Mouse (Mus musculus): ENCODE results near the gene Dnaja3.

Dnaja3 gene

GRCm38 (mm10) chr16:4639831-4640237, at the start of gene Dnaja3, which contains the start of gene Vasn:
Gene Dnaja3 (plus strand): TSS chr16:4639989.
Gene Vasn (plus strand): TSS chr16:4639941.
- peak; percentile 86 for DNase-seq

GRCm38 (mm10) chr16:4590236-4590635, 49.6 kb upstream of the Dnaja3 start:
- DNase-seq: no peak

DNA sequence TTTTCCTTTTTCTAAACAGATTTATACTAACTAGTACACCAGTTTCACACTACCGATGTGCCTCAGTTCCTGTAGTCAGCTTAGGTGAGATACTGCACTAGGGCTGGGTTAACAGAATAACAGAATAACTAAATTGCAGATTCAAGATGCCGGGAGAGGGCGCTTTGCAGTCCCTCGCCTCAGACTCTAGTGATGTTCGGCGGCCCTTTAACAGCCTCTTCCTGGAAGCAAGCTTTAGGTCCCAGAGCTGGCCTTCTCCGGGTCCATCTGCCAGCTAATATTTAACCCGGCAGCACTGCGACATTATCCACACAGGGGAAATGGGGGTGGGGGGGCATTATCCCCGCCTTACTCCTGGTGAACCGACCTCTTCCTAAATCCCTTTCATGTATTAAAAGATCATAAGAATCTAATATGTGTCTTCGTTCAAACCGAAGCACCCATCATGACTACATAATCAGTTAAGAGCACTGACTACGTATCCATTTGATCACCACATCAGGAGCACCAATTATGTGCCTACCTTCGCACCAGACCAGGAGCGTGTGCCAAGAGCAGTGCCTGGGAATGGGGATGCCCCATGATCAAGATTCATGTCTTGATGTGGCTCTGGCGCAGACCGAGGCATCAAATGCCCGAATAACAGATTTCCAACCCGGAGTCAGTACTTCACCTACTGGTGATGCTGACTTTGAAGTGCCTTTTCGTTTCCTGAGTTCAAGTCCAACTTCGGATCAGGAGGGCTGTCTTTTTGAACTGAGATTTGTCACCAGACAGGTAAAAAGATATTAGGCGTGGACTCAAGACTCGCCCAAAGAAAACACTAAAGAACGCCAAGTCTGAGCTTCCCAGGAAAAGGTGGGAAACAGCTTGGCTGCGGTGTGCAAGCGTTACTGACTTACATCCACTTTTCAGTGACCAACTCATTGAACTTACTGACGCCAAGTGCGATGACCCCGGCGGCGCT, 46.6 kb upstream of the Dnaja3 start:
- peak; percentile 63 for DNase-seq

GRCm38 (mm10) chr16:4593971-4594813, 45.6 kb upstream of the Dnaja3 start, which contains the start of gene Glis2:
Gene Glis2 (plus strand): TSS chr16:4594713.
- DNase-seq: peak; percentile 32

DNA sequence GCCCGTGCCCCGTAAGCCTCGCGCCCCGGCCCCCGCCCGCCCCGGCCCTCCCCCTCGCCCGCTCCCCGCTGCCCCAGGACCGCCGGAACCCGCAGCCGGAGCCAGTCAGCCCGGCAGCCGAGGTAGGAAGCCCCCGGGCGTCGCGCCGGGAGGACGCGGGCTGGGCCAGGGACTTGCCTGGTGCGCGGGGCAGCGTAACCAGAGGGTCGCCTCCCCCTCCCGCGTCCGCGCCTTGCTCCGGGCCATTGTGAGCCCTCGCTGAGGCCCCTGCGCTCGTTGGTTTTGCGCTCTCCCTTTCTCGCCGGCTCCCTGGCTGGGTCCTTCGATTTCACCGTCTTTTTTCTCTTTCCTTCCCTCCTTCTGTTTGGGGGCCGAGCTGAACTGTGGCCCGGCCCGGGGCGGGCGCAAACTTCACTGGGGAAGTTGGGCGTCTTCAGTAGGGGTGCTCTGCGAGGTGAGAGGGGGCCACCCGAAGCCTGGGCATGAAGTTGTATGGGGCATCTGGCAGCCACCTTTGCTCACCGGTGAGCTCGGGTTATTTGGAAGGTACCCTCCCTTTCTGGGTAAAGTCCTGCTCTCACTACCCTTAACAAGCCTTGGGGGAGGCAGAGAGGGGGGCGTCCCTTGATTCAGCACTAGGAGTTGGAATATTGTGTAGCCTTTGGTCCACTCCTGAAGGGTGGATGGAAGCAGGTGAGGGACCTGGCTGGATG, 44.8 kb upstream of the Dnaja3 start:
- DNase-seq: no peak

- peak; percentile 32 for DNase-seq
Measured at GRCm38 (mm10) chr16:4595527-4595963, 44.2 kb upstream of the Dnaja3 start.

DNA sequence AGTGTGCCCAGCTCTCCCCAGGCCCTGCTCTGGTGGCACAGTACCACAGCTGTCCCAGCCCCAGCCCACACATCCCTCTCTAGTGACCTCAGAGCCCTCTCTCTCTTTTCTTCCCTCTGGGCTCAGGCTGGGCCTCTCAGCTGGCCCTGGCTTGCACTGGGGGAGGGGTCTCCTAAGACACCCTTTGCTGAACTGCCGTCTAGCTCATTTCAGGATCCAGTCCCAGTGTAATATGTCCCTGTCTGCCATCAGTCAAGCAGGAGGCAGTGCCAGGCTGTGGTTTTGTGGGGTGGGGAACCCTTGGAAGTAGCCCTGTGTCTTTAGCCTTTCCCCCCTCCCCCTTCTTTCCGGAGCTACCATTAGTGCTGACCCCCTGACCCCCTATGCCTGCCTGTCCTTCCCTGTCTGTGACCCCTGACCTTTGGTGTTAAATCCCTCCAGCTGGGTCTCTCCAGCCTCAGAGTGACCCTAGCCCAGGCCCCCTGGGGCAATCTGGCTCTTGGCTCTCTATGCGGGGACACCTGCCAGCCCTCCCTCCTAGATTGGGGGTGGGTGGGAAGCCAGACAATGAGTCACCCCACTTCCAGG, 43.6 kb upstream of the Dnaja3 start:
- no peak for DNase-seq

GRCm38 (mm10) chr16:4596836-4597235, 43.0 kb upstream of the Dnaja3 start:
- no peak for DNase-seq

DNA sequence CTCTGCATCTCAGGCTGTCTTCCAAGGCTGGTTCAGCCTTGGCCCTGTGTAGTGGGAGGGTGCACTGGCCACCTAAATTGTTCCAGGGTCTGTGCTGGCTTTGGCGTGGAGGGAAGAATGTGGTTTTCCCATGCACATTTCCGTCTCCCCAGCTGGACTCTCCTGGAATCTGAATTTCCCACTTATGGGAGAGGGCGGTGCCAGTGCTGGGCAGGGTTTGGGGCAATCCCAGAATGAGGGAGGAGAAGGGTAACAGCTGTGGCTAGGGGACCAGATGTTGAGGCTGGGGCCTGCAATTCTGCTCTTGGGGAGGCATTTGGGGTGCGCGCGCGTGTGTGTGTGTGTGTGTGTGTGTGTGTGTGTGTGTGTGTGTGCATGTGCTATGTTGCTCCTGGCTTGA, 42.5 kb upstream of the Dnaja3 start:
- no peak for DNase-seq

- no peak for DNase-seq
Measured at GRCm38 (mm10) chr16:4598041-4598440, 41.7 kb upstream of the Dnaja3 start.

- DNase-seq: no peak
Measured at GRCm38 (mm10) chr16:4598891-4599543, 40.8 kb upstream of the Dnaja3 start.

GRCm38 (mm10) chr16:4599616-4600015, 40.2 kb upstream of the Dnaja3 start:
- no peak for DNase-seq

DNA sequence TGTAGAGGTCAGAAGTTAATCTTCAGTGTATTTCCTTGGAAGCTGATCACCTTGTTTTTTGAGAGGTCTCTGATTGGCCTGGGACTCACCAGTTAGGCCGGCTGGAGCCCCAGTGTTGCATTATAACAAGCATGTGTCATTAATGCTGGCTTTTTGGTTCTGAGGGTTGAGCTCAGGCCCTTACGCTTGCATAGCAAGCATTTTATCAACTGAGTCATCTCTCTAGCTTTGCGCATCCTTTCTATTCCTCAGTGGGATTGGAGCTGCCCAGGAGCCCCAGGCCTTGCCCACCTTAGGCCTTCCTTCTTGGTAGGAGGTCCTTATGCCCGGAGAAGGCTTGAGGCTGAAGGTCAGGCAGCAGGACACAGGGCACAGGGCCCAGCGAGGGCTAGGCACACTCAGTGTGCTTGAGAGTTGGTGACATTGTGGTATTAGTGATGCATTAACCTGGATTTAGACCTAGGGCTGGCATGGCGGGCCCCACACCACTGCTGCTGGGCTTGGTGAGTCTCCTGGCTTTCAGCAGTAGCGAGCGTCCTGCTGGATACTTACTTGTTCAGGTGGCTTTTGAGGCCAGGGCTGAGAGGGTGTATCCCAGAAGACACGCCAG, 39.0 kb upstream of the Dnaja3 start:
- DNase-seq: no peak

DNA sequence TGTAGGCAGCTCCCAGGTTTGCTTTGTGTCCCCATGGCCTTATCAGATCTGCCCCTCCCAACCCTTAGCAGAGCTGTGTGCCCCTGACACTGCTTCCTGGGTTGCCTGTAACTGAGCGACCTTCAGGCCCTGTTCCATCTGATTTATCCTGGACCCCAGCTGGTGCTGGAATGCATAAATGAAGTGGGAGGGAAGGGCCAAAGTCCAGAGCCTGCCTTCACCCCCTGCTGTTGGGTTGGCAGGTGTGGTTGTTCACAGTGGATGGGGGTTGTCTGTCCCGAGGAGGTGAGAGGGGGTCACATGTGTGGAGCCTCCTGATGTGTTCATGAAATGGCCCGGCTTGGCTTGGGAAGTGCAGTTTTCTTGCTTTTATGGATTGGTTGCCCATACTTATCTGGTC, 37.6 kb upstream of the Dnaja3 start:
- no peak for DNase-seq

DNA sequence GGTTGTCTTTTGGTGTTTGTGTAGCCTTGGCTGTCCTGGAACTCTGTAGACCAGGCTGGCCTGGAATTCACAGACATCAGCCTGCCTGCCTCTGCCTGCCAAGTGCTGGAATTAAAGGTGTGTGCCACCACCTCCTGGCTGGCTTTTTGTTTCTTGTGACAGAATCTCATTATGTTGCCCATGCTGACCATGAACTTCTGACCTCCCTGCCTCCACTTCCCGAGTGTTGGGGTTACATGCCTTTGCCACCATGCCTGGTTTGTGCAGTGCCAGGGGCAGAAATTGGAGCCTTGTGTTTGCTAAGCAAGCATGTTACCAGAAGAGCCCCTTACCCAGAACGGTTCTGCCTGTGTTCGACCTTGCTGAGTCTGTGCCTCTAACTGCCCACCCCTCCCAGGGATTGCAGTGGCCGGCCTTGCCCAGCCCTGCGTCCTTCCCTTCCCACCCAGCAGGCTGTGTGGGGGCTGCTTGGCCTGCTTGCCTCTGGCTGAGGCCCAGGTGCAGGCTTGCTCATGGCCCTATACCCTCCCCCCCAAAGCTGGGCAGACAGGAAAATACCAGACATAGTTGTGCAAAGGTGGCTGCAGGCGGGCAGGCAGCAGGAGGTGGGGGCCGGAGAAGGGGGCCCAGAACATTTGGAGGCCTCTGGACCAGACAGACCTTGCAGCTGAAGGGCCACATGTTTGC, 36.9 kb upstream of the Dnaja3 start:
- no peak for DNase-seq

GRCm38 (mm10) chr16:4603453-4603837, 36.3 kb upstream of the Dnaja3 start:
- DNase-seq: no peak

DNA sequence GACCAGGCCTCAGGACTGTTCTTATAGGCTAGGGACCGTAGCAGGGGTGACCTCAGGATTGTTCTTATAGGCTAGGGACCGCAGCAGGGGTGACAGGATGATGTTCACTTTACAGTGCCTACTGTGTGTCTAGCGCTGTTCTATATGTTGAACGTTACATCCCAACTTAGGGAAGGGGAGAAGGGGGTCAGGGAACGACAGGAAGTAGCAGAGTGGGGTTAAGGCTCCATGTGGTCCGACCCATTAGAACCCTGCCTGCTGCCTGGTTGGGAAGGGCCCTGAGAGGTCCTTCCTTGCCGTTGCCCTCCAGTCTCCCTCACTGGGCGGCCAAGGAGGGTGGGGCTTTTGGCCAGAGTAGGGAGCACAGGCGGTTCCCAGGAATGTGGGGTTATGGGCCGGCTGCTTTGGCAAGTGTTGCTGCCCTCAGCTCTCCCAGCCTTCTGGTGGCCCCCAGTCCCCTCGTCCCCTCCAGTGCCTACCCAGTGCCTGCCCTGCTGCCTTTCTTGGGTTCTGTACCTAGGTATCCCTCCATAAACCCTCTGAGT, 35.4 kb upstream of the Dnaja3 start:
- DNase-seq: no peak

DNA sequence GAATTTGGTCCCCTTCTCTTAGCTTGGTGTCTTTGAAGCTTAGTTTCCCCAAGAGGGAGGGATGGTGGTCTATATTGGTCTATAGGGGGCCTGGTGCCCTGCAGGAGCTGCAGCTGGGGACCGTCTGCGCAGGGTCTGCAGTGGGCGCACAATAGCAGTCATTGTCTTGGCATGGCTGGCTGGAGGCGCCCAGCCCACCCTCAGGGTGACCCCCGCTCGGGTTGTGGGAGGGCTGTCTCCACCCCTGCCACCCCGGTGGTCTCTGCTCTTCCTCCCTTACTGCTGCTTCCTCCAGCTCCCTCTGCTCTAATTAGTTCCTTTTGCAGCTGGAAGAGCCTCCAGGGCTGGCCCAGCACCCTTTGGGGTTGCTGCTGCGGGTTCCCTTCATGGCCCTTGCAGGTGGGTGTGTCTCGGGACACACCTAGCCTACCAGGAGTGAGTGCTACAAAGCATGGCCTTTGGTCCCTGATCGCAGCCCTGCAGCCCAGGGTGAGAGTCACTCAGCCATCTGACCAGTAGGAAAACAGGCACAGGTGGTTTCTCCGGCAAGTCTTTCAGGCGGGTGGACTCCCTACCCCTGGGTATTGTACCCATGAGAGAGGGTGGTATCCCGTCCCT, 34.2 kb upstream of the Dnaja3 start:
- no peak for DNase-seq

- peak; percentile 34 for DNase-seq
Measured at GRCm38 (mm10) chr16:4606431-4607084, 33.2 kb upstream of the Dnaja3 start.
